ENCODE assay signal across 25 mouse cellular contexts in genomic region chr17:50346451-50347192, GRCm38 (mm10). TPM values are rescaled to one million over a fixed set of nuclear protein-coding genes. Genes with fewer than 3 reads are reported as not detected.
DNase-seq lines count a peak whose midpoint lies in the region; ATAC-seq and TF ChIP-seq lines count a peak whose summit lies in the region.
"Had no signal": no experiment of that assay in that cellular context is flagged by ENCODE, and none has a peak within 500 bp of the region (broad histone marks: within the 10 kb centered on the region; RNA-seq: fewer than 3 reads in every experiment).

No protein-coding gene starts in this region.

- H3K27me3 ChIP-seq in MEL (ENCODE audit: control insufficient read depth in 1 of 2, insufficient read depth in 2 of 2, low read length in 2 of 2): no peaks in the 10 kb centered on the region
- H3K27me3 ChIP-seq in intestine, embryonic 15.5 days (replicated peaks): no peaks in the 10 kb centered on the region
- H3K27me3 ChIP-seq: embryonic facial prominence, embryonic 12.5 days; embryonic facial prominence, embryonic 15.5 days; heart, embryonic 15.5 days; hindbrain, embryonic 13.5 days; Patski had no signal

- H3K4me3 ChIP-seq in MEL (ENCODE audit: control insufficient read depth in 1 of 2, insufficient read depth in 1 of 2, low read depth in 2 of 2, low read length in 2 of 2): no peak overlapping the region
- H3K4me3 ChIP-seq in intestine, embryonic 15.5 days (replicated peaks): no peak overlapping the region
- H3K4me3 ChIP-seq: embryonic facial prominence, embryonic 12.5 days; embryonic facial prominence, embryonic 15.5 days; heart, embryonic 15.5 days; hindbrain, embryonic 10.5 days; hindbrain, embryonic 13.5 days had no signal

- no peak for TF ChIP-seq RAD21 in MEL (IDR thresholded peaks at IDR 0.05; ENCODE audit: low read depth, low read length)

- no peak for TF ChIP-seq CTCF in MEL (IDR thresholded peaks at IDR 0.05 in 2 of 3, conservative IDR thresholded peaks at IDR 0.05 in 1 of 3; ENCODE audit: control insufficient read depth in 1 of 3, insufficient read depth in 1 of 3, low read depth in 2 of 3, low read length in 3 of 3, poor library complexity in 1 of 3, severe bottlenecking in 1 of 3)

- H3K36me3 ChIP-seq in MEL (ENCODE audit: control insufficient read depth in 1 of 2, insufficient read depth in 2 of 2, low read length in 2 of 2): peaks cover 0 to 5% of the 10 kb centered on the region in 2 experiments; a peak in 2 of 4 replicates
- H3K36me3 ChIP-seq in intestine, embryonic 15.5 days: no peaks in the 10 kb centered on the region
- H3K36me3 ChIP-seq: embryonic facial prominence, embryonic 12.5 days; embryonic facial prominence, embryonic 15.5 days; heart, embryonic 15.5 days; hindbrain, embryonic 10.5 days; hindbrain, embryonic 13.5 days had no signal

- intact Hi-C loops in left cerebral cortex, postnatal 10 days (cut with DNase I): no loop called here

- no peaks in the 10 kb centered on the region for H3K79me2 ChIP-seq in MEL (ENCODE audit: control insufficient read depth, insufficient read depth, low read length, poor library complexity)

- TF ChIP-seq EP300 in MEL (IDR thresholded peaks at IDR 0.05; ENCODE audit: low read depth in 1 of 2, low read length in 2 of 2): 0 out of 4 replicates have a peak, but pooled peaks of 1 of the 2 experiments have one; percentile 19

- WGBS in intestine, embryonic 15.5 days: 63% methylated on average over 7 of the region's 7 CpGs

- peaks cover 4 to 5% of the 10 kb centered on the region in 2 experiments; a peak in 2 of 4 replicates for H3K4me1 ChIP-seq in MEL (ENCODE audit: control insufficient read depth in 1 of 2, insufficient read depth in 2 of 2, low read length in 2 of 2)
- no peaks in the 10 kb centered on the region for H3K4me1 ChIP-seq in intestine, embryonic 15.5 days (replicated peaks)
- H3K4me1 ChIP-seq: heart, embryonic 15.5 days; hindbrain, embryonic 10.5 days had no signal

- DNase-seq in MEL (ENCODE audit: low read depth, low spot score): no peak
- DNase-seq in left cerebral cortex, postnatal 10 days (ENCODE audit: extremely low spot score in 1 of 2, low spot score in 2 of 2): no peak
- DNase-seq in spleen, postnatal 4 days (ENCODE audit: low spot score in 2 of 2): no peak
- DNase-seq in right cerebral cortex, postnatal 25 days: no peak
- DNase-seq: adrenal gland, postnatal 10 days; adrenal gland, postnatal 36 days; cerebellum, adult 18-20 months; cerebellum, adult 9-10 months; cerebellum, postnatal 14 days; gastrocnemius, postnatal 10 days; gastrocnemius, postnatal 36 days; heart, postnatal 36 days had no signal

- H3K9me3 ChIP-seq in MEL (replicated peaks; ENCODE audit: insufficient read depth, low read length): no peaks in the 10 kb centered on the region
- no peaks in the 10 kb centered on the region for H3K9me3 ChIP-seq in intestine, embryonic 15.5 days
- H3K9me3 ChIP-seq: embryonic facial prominence, embryonic 12.5 days; embryonic facial prominence, embryonic 15.5 days; heart, embryonic 15.5 days; hindbrain, embryonic 10.5 days; hindbrain, embryonic 13.5 days had no signal

- peak; percentile 94 for ATAC-seq in intestine, embryonic 15.5 days
- peak; percentile 65; the same call in 1 of the 2 replicates for ATAC-seq in megakaryocyte-erythroid progenitor cell, adult 5-6 weeks (replicated peaks; ENCODE audit: low FRiP score, low TSS enrichment, poor library complexity, severe bottlenecking)
- ATAC-seq: forebrain, embryonic 14.5 days; hindbrain, embryonic 16.5 days; Patski had no signal

- H3K9ac ChIP-seq in MEL (ENCODE audit: control insufficient read depth, low read depth, low read length, poor library complexity, severe bottlenecking): no peak overlapping the region
- H3K9ac ChIP-seq in intestine, embryonic 15.5 days: no peak overlapping the region
- H3K9ac ChIP-seq: embryonic facial prominence, embryonic 12.5 days; embryonic facial prominence, embryonic 15.5 days; heart, embryonic 15.5 days; hindbrain, embryonic 13.5 days had no signal

- TF ChIP-seq POLR2A in MEL (IDR thresholded peaks at IDR 0.05; ENCODE audit: control insufficient read depth in 1 of 2, insufficient read depth in 1 of 2, low read depth in 1 of 2, low read length in 2 of 2, poor library complexity in 1 of 2): no peak

- H3K27ac ChIP-seq in MEL (ENCODE audit: control insufficient read depth, low read depth, low read length): no peak overlapping the region
- H3K27ac ChIP-seq in intestine, embryonic 15.5 days: peak overlapping the region; percentile 36; the same call in 1 of the 2 replicates
- H3K27ac ChIP-seq: embryonic facial prominence, embryonic 12.5 days; embryonic facial prominence, embryonic 15.5 days; heart, embryonic 15.5 days; hindbrain, embryonic 10.5 days; hindbrain, embryonic 13.5 days had no signal

- no peak overlapping the region; the same call in 1 of the 2 replicates for H3K4me2 ChIP-seq in intestine, embryonic 15.5 days (replicated peaks)
- H3K4me2 ChIP-seq: embryonic facial prominence, embryonic 12.5 days; embryonic facial prominence, embryonic 15.5 days; heart, embryonic 11.5 days; heart, embryonic 15.5 days; hindbrain, embryonic 13.5 days had no signal

TF ChIP-seq in MEL, 35 proteins besides CTCF, POLR2A, EP300 and RAD21:
- TF ChIP-seq GATA1 (IDR thresholded peaks at IDR 0.05; ENCODE audit: low read depth, low read length): peak; percentile 74; the same call in 1 of the 2 replicates
- no peak for TF ChIP-seq GABPA (IDR thresholded peaks at IDR 0.05; ENCODE audit: low read depth, low read length)
- no peak for TF ChIP-seq RCOR1 (IDR thresholded peaks at IDR 0.05; ENCODE audit: low read depth, low read length)
- TF ChIP-seq ZNF384 (IDR thresholded peaks at IDR 0.05; ENCODE audit: low read depth, low read length): no peak

RNA-seq across cellular contexts. Expression of gene Dazl, which starts 53.2 kb away (rescaled TPM):
- 1.0 and 1.4 TPM in 2 replicates for total RNA-seq in MEL (2012; rRNA removed)
- under 1 TPM in 1 of 2 experiments, not detected in 1; 0.10 TPM for polyA plus RNA-seq in MEL (2012; ENCODE audit: insufficient read depth in 1 of 2, insufficient read length in 2 of 2, low read depth in 1 of 2, low replicate concordance in 2 of 2, missing spikeins in 1 of 2)
- polyA plus RNA-seq in intestine, embryonic 15.5 days (2015; fragmentation: Nextera tagmentation; extraction: Ambion mirVana): 0.26 and 0.78 TPM in 2 replicates
- total RNA-seq in megakaryocyte-erythroid progenitor cell, adult 5-6 weeks (2014; fragmentation: Nextera tagmentation): 0.74 TPM in 1 of 2 replicates, not detected in the other
- 0.46 and 0.47 TPM in 2 replicates for total RNA-seq in megakaryocyte-erythroid progenitor cell, adult 5-6 weeks (2017)
- total RNA-seq in left cerebral cortex, postnatal 10 days (2021): 1 to 10 TPM; 2.5 to 2.6 TPM
- total RNA-seq: granulocyte monocyte progenitor cell, adult 5-6 weeks had no signal
- polyA plus RNA-seq: forebrain, embryonic 11.5 days; hindbrain, embryonic 10.5 days; Patski had no signal
